Mouse (Mus musculus): ENCODE results near the gene Tcf20.

GRCm38 (mm10) chr15:82783800-82784199, 203.9 kb downstream of the Tcf20 start:
- TF ChIP-seq POLR2A (IDR thresholded peaks at IDR 0.05; ENCODE audit: low read depth, low read length) (no peak), CTCF (IDR thresholded peaks at IDR 0.05; ENCODE audit: extremely low read depth, insufficient read length, insufficient replicate concordance, low read depth, low read length) (no peak)

All from small intestine, adult 2 months (tissue).